Mouse (Mus musculus): Measurements from ENCODE around the gene Ajm1. TPM values are rescaled to one million over a fixed set of nuclear protein-coding genes. Genes with fewer than 3 reads are reported as not detected.

Ajm1 gene
- polyA plus RNA-seq, 1 experiment from 2014 or later: 0.46 TPM

DNA sequence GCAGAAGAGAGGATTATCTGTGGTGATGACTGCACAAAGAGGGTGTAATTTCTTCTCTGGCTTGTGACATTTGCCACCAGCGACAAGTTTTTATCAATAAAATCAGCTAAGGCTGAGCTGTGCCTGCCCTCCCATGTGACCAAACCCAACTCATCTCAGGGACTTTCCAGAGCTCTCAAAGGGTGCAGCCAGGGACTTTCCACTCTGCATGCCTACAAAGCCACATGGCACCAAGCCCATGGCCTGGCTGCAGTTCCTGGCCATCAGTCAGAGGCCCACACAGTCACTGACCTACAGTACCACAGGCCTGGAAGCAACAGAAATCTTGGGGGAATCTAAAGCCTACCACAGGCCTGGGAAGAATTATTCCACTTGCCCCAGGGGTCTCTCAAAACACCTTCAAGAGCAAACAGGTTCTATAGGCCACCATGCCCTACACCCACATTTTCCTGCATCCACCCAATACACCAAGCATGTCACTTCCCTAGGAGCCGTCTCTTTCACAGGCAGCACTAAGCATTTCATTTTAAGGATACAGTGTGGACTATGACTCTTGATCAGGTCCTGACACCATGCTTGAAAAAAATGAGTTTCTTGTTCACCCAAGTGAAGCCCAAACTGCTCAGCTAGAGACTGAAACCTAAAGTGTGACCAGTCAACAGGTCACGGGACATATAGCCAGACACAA lies 47.2 kb downstream of the Ajm1 start:
- Histone ChIP-seq H3K9me3 (ENCODE audit: control insufficient read depth, low read length) (no peaks in the 10 kb centered on the region), H3K4me3 (ENCODE audit: low read depth, low read length) (no peak overlapping the region), H3K4me1 (ENCODE audit: control insufficient read depth, insufficient read depth, low read length) (no peaks in the 10 kb centered on the region), H3K4me2 (ENCODE audit: low read depth) (no peak overlapping the region), H3K27ac (ENCODE audit: low read depth, low read length) (no peak overlapping the region), H3K27me3 (ENCODE audit: control insufficient read depth, insufficient read depth, low read length) (no peaks in the 10 kb centered on the region), H3K9ac (ENCODE audit: low read length) (no peak overlapping the region), H3K36me3 (ENCODE audit: control insufficient read depth, insufficient read depth, low read length) (peaks cover 5% of the 10 kb centered on the region; the same call in 1 of the 2 replicates)
- DNase-seq (ENCODE audit: low spot score) (no peak), ATAC-seq (ENCODE audit: insufficient read depth, low FRiP score, low TSS enrichment) (no peak)
- 90% methylated on average over 3 of the region's 3 CpGs for WGBS

DNA sequence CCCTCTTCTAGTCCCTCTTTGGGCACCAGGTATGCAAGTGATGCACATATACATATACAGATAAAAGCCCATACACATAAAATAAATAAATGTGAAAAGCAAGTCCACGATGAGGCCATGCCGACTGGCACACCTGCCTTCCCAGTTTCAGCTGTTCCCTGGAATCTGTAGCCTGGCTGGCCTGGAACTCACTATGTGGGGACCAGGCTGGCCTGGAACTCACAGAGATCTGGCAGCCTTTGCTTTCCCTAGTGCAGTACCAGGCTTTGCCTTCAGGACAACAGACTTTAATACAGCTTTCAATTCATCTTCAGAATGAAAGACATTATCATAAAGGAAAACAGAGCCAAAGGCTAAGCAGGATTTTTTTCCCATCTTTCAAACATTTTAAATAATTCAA lies 47.9 kb downstream of the Ajm1 start:
- DNase-seq (ENCODE audit: low spot score) (no peak), ATAC-seq (ENCODE audit: insufficient read depth, low FRiP score, low TSS enrichment) (no peak)
- Histone ChIP-seq H3K9ac (ENCODE audit: low read length) (no peak overlapping the region), H3K4me2 (ENCODE audit: low read depth) (no peak overlapping the region), H3K4me3 (ENCODE audit: low read depth, low read length) (no peak overlapping the region), H3K4me1 (ENCODE audit: control insufficient read depth, insufficient read depth, low read length) (no peaks in the 10 kb centered on the region), H3K36me3 (ENCODE audit: control insufficient read depth, insufficient read depth, low read length) (peaks cover 7% of the 10 kb centered on the region; the same call in 1 of the 2 replicates), H3K27ac (ENCODE audit: low read depth, low read length) (no peak overlapping the region), H3K9me3 (ENCODE audit: control insufficient read depth, low read length) (no peaks in the 10 kb centered on the region), H3K27me3 (ENCODE audit: control insufficient read depth, insufficient read depth, low read length) (no peaks in the 10 kb centered on the region)
- 94% methylated on average over 2 of the region's 2 CpGs for WGBS

DNA sequence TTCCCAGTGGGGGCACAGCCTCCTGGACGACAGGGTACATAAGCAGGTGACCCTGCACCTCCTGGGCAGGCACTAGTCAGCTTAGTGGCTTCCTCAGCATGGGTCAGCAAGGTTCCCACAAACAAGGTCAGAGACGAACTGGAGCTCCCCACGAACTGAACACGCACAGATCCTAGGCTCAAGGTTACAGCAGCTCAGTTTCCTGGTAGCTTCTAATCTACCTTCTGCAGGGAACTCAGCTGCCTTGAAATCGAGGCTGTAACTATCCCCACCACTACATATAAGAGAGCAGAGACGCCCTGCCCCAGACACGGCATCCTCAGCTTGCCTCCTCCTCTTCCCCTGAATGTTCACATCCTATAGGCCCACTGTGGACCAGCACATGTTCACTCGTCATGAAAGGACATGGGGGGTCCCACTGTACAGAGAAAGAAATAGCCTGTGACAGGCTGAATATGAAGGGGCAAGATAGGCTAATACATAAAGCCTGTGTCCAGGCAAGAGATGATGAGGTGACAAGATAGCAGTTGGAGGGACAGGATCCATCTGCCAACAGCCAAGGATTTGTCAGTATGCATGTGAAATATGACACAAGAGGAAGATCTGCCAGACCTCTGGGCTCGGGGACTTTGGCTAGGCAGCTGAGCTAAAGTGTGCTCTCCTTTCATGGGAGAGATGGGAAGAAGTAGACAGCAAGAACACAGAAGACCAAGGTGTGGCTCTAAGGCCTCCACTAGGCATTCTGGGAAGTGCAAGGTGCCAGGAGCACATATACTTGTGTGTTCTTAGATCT lies 54.9 kb downstream of the Ajm1 start:
- H3K9me3 ChIP-seq (ENCODE audit: control insufficient read depth, low read length): no peaks in the 10 kb centered on the region
- H3K4me1 ChIP-seq (ENCODE audit: control insufficient read depth, insufficient read depth, low read length): no peaks in the 10 kb centered on the region
- H3K36me3 ChIP-seq (ENCODE audit: control insufficient read depth, insufficient read depth, low read length): peaks cover 34% of the 10 kb centered on the region
- ATAC-seq (ENCODE audit: insufficient read depth, low FRiP score, low TSS enrichment): no peak
- no peak overlapping the region for H3K4me2 ChIP-seq (ENCODE audit: low read depth)
- no peaks in the 10 kb centered on the region for H3K27me3 ChIP-seq (ENCODE audit: control insufficient read depth, insufficient read depth, low read length)
- no peak overlapping the region for H3K4me3 ChIP-seq (ENCODE audit: low read depth, low read length)
- no peak overlapping the region for H3K9ac ChIP-seq (ENCODE audit: low read length)
- WGBS: 85% methylated on average over 9 of the region's 9 CpGs
- H3K27ac ChIP-seq (ENCODE audit: low read depth, low read length): no peak overlapping the region
- DNase-seq (ENCODE audit: low spot score): no peak

Other genes with a start within 250 kb of the Ajm1 start
- 65.8 and 87.4 TPM in 2 replicates for gene Man1b1, start 249.4 kb downstream of the Ajm1 start, polyA plus RNA-seq (2014; fragmentation: Nextera tagmentation; extraction: Ambion mirVana)
- 16.2 and 20.6 TPM in 2 replicates for gene Dpp7, start 225.4 kb downstream of the Ajm1 start, polyA plus RNA-seq (2014; fragmentation: Nextera tagmentation; extraction: Ambion mirVana)
- gene Uap1l1, start 216.1 kb downstream of the Ajm1 start, polyA plus RNA-seq (2014; fragmentation: Nextera tagmentation; extraction: Ambion mirVana): 5.1 and 7.0 TPM in 2 replicates
- 49.2 and 53.7 TPM in 2 replicates for gene Sapcd2, start 209.4 kb downstream of the Ajm1 start, polyA plus RNA-seq (2014; fragmentation: Nextera tagmentation; extraction: Ambion mirVana)
- gene Entpd2, start 185.9 kb downstream of the Ajm1 start, polyA plus RNA-seq (2014; fragmentation: Nextera tagmentation; extraction: Ambion mirVana): 0.12 TPM in 1 of 2 replicates, not detected in the other
- gene Npdc1, start 182.4 kb downstream of the Ajm1 start, polyA plus RNA-seq (2014; fragmentation: Nextera tagmentation; extraction: Ambion mirVana): 133 TPM in 2 replicates
- gene Fut7, start 158.5 kb downstream of the Ajm1 start, polyA plus RNA-seq (2014; fragmentation: Nextera tagmentation; extraction: Ambion mirVana): 0.11 TPM in 1 of 2 replicates, not detected in the other
- gene Abca2, start 153.1 kb downstream of the Ajm1 start, polyA plus RNA-seq (2014; fragmentation: Nextera tagmentation; extraction: Ambion mirVana): 5.0 and 5.6 TPM in 2 replicates
- gene Clic3, start 124.9 kb downstream of the Ajm1 start, polyA plus RNA-seq (2014; fragmentation: Nextera tagmentation; extraction: Ambion mirVana): 0.72 and 0.89 TPM in 2 replicates
- gene Paxx, start 120.7 kb downstream of the Ajm1 start, polyA plus RNA-seq (2014; fragmentation: Nextera tagmentation; extraction: Ambion mirVana): 22.0 and 26.3 TPM in 2 replicates
- 0.43 TPM in 1 of 2 replicates, not detected in the other for gene Ptgds, start 111.7 kb downstream of the Ajm1 start, polyA plus RNA-seq (2014; fragmentation: Nextera tagmentation; extraction: Ambion mirVana)
- not detected in 2 replicates for gene Lcn12, start 87.8 kb downstream of the Ajm1 start, polyA plus RNA-seq (2014; fragmentation: Nextera tagmentation; extraction: Ambion mirVana)
- gene Fbxw5, start 81.0 kb downstream of the Ajm1 start, polyA plus RNA-seq (2014; fragmentation: Nextera tagmentation; extraction: Ambion mirVana): 82.4 and 88.3 TPM in 2 replicates
- 4.4 and 5.1 TPM in 2 replicates for gene C8g, start 80.0 kb downstream of the Ajm1 start, polyA plus RNA-seq (2014; fragmentation: Nextera tagmentation; extraction: Ambion mirVana)
- gene Traf2, start 34.8 kb downstream of the Ajm1 start, polyA plus RNA-seq (2014; fragmentation: Nextera tagmentation; extraction: Ambion mirVana): 29.5 and 34.7 TPM in 2 replicates
- 340 and 345 TPM in 2 replicates for gene Edf1, start 23.9 kb downstream of the Ajm1 start, polyA plus RNA-seq (2014; fragmentation: Nextera tagmentation; extraction: Ambion mirVana)
- 1.5 and 4.4 TPM in 2 replicates for gene Mamdc4, start 6.9 kb downstream of the Ajm1 start, polyA plus RNA-seq (2014; fragmentation: Nextera tagmentation; extraction: Ambion mirVana)
- gene Phpt1, start 6.5 kb downstream of the Ajm1 start, polyA plus RNA-seq (2014; fragmentation: Nextera tagmentation; extraction: Ambion mirVana): 161 and 167 TPM in 2 replicates
- gene Rabl6, start 26.8 kb upstream of the Ajm1 start, polyA plus RNA-seq (2014; fragmentation: Nextera tagmentation; extraction: Ambion mirVana): 62.3 and 64.4 TPM in 2 replicates
- 0.20 and 0.30 TPM in 2 replicates for gene Ccdc183, start 35.9 kb upstream of the Ajm1 start, polyA plus RNA-seq (2014; fragmentation: Nextera tagmentation; extraction: Ambion mirVana)
- 18.0 and 20.5 TPM in 2 replicates for gene Tmem141, start 40.2 kb upstream of the Ajm1 start, polyA plus RNA-seq (2014; fragmentation: Nextera tagmentation; extraction: Ambion mirVana)
- 0.96 and 1.5 TPM in 2 replicates for gene Fcna, start 46.3 kb upstream of the Ajm1 start, polyA plus RNA-seq (2014; fragmentation: Nextera tagmentation; extraction: Ambion mirVana)
- not detected in 2 replicates for gene Lcn8, start 71.4 kb upstream of the Ajm1 start, polyA plus RNA-seq (2014; fragmentation: Nextera tagmentation; extraction: Ambion mirVana)
- not detected in 2 replicates for gene Lcn5, start 76.2 kb upstream of the Ajm1 start, polyA plus RNA-seq (2014; fragmentation: Nextera tagmentation; extraction: Ambion mirVana)
- gene Lcn6, start 95.0 kb upstream of the Ajm1 start, polyA plus RNA-seq (2014; fragmentation: Nextera tagmentation; extraction: Ambion mirVana): not detected in 2 replicates
- gene Lcn10, start 101.0 kb upstream of the Ajm1 start, polyA plus RNA-seq (2014; fragmentation: Nextera tagmentation; extraction: Ambion mirVana): not detected in 2 replicates
- not detected in 2 replicates for gene Obp2a, start 118.3 kb upstream of the Ajm1 start, polyA plus RNA-seq (2014; fragmentation: Nextera tagmentation; extraction: Ambion mirVana)
- 64.5 and 68.2 TPM in 2 replicates for gene Bmyc, start 125.0 kb upstream of the Ajm1 start, polyA plus RNA-seq (2014; fragmentation: Nextera tagmentation; extraction: Ambion mirVana)
- gene Obp2b, start 155.3 kb upstream of the Ajm1 start, polyA plus RNA-seq (2014; fragmentation: Nextera tagmentation; extraction: Ambion mirVana): not detected in 2 replicates
- gene Lcn3, start 183.8 kb upstream of the Ajm1 start, polyA plus RNA-seq (2014; fragmentation: Nextera tagmentation; extraction: Ambion mirVana): not detected in 2 replicates
- gene Lcn11, start 195.3 kb upstream of the Ajm1 start, polyA plus RNA-seq (2014; fragmentation: Nextera tagmentation; extraction: Ambion mirVana): not detected in 2 replicates
- not detected in 2 replicates for gene Gm13539, start 200.5 kb upstream of the Ajm1 start, polyA plus RNA-seq (2014; fragmentation: Nextera tagmentation; extraction: Ambion mirVana)
- not detected in 2 replicates for gene Glt6d1, start 234.1 kb upstream of the Ajm1 start, polyA plus RNA-seq (2014; fragmentation: Nextera tagmentation; extraction: Ambion mirVana)
- not detected in 2 replicates for gene Lcn9, start 241.4 kb upstream of the Ajm1 start, polyA plus RNA-seq (2014; fragmentation: Nextera tagmentation; extraction: Ambion mirVana)